24 mouse cellular contexts compared by ENCODE assay signal in genomic region chr8:123027786-123028185, GRCm38 (mm10). TPM values are rescaled to one million over a fixed set of nuclear protein-coding genes. Genes with fewer than 3 reads are reported as not detected.
DNase-seq lines count a peak whose midpoint lies in the region; ATAC-seq and TF ChIP-seq lines count a peak whose summit lies in the region.
"Had no signal": no experiment of that assay in that cellular context is flagged by ENCODE, and none has a peak within 500 bp of the region (broad histone marks: within the 10 kb centered on the region; RNA-seq: fewer than 3 reads in every experiment).

No protein-coding gene starts in this region.

- peak; percentile 46 for ATAC-seq in G1E (ENCODE audit: extremely low read depth, insufficient number of reproducible peaks, low FRiP score, poor library complexity, severe bottlenecking)
- ATAC-seq: forebrain, embryonic 16.5 days; liver, embryonic 12.5 days; midbrain, embryonic 15.5 days had no signal

- peaks cover 74% of the 10 kb centered on the region for H3K4me1 ChIP-seq in G1E (ENCODE audit: insufficient read depth, low read depth, low read length)
- peaks cover 18% of the 10 kb centered on the region for H3K4me1 ChIP-seq in embryonic fibroblast, embryonic 13.5 days (ENCODE audit: control insufficient read depth, insufficient read depth, low read length)
- H3K4me1 ChIP-seq: hindbrain, embryonic 12.5 days; midbrain, embryonic 15.5 days had no signal

- no peak for TF ChIP-seq CTCF in G1E (IDR thresholded peaks at IDR 0.05; ENCODE audit: low read depth, low read length)
- TF ChIP-seq CTCF in embryonic fibroblast, embryonic 13.5 days (IDR thresholded peaks at IDR 0.05; ENCODE audit: borderline replicate concordance, insufficient read depth, low read length): no peak

- H3K9me3 ChIP-seq in G1E (replicated peaks): no peaks in the 10 kb centered on the region
- H3K9me3 ChIP-seq: embryonic facial prominence, embryonic 15.5 days; forebrain, embryonic 10.5 days; hindbrain, embryonic 12.5 days; limb, embryonic 13.5 days; liver, embryonic 12.5 days; midbrain, embryonic 15.5 days had no signal

- DNase-seq in 416B (ENCODE audit: low read depth) (peak; percentile 49), G1E (ENCODE audit: low spot score) (no peak)
- peak; percentile 54 for DNase-seq in naive thymus-derived CD4-positive, alpha-beta T cell, adult 2 months (ENCODE audit: low read depth)
- DNase-seq in adrenal gland, postnatal 25 days: no peak
- DNase-seq in gastrocnemius, adult 18-20 months (ENCODE audit: low spot score): no peak
- no peak for DNase-seq in thymus, postnatal 14 days
- DNase-seq: adrenal gland, adult 2 months; cerebellum, adult 9-11 months; gastrocnemius, postnatal 25 days; kidney, adult 18-20 months; layer of hippocampus, adult 9-11 months; lung, adult 18-20 months; lung, postnatal 14 days; thymus, postnatal 25 days had no signal

- H3K4me3 ChIP-seq in G1E (ENCODE audit: low read depth, low read length): peak overlapping the region; percentile 21; the same call in 1 of the 2 replicates
- H3K4me3 ChIP-seq in embryonic fibroblast, embryonic 13.5 days (ENCODE audit: insufficient read depth, low read length): no peak overlapping the region
- H3K4me3 ChIP-seq: embryonic facial prominence, embryonic 15.5 days; forebrain, embryonic 10.5 days; hindbrain, embryonic 12.5 days; limb, embryonic 13.5 days; liver, embryonic 12.5 days; midbrain, embryonic 15.5 days; myocyte had no signal

- TF ChIP-seq POLR2A in embryonic fibroblast, embryonic 13.5 days (IDR thresholded peaks at IDR 0.05; ENCODE audit: low read depth, low read length): no peak

- peak overlapping the region; percentile 38 for H3K27ac ChIP-seq in embryonic fibroblast, embryonic 13.5 days (ENCODE audit: insufficient read depth, low read length)
- H3K27ac ChIP-seq: embryonic facial prominence, embryonic 15.5 days; forebrain, embryonic 10.5 days; hindbrain, embryonic 12.5 days; kidney, postnatal 0 days; limb, embryonic 13.5 days; liver, embryonic 12.5 days; midbrain, embryonic 15.5 days had no signal

- no peaks in the 10 kb centered on the region for H3K27me3 ChIP-seq in G1E (ENCODE audit: insufficient read depth, low read length)
- H3K27me3 ChIP-seq: embryonic facial prominence, embryonic 15.5 days; hindbrain, embryonic 12.5 days; limb, embryonic 13.5 days; liver, embryonic 12.5 days; midbrain, embryonic 15.5 days had no signal

- peaks cover 54% of the 10 kb centered on the region for H3K36me3 ChIP-seq in G1E (replicated peaks)
- H3K36me3 ChIP-seq: embryonic facial prominence, embryonic 15.5 days; hindbrain, embryonic 12.5 days; midbrain, embryonic 15.5 days had no signal

RNA-seq across cellular contexts. Expression of gene Ankrd11, which starts 14.3 kb away (rescaled TPM):
- total RNA-seq in G1E (2014; fragmentation: Nextera tagmentation): 115 and 128 TPM in 2 replicates
- 51.5 and 57.3 TPM in 2 replicates for total RNA-seq in G1E (2017)
- 90.7 and 96.3 TPM in 2 replicates for polyA plus RNA-seq in G1E (2012)
- polyA plus RNA-seq in embryonic fibroblast, embryonic 13.5 days (2011; ENCODE audit: insufficient read length, low read depth, missing spikeins): 76.2 and 83.5 TPM in 2 replicates
- 111 TPM in 2 replicates for total RNA-seq in adrenal gland, postnatal 25 days (2021)
- total RNA-seq in gastrocnemius, adult 18-20 months (2021): 10 to 100 TPM; 61.1 to 68.9 TPM

RNA-seq across cellular contexts. Expression of gene Spg7, which starts 35.0 kb away (rescaled TPM):
- 11.7 and 14.2 TPM in 2 replicates for total RNA-seq in G1E (2014; fragmentation: Nextera tagmentation)
- 36.7 and 40.2 TPM in 2 replicates for total RNA-seq in G1E (2017)
- 20.9 and 22.6 TPM in 2 replicates for polyA plus RNA-seq in G1E (2012)
- polyA plus RNA-seq in embryonic fibroblast, embryonic 13.5 days (2011; ENCODE audit: insufficient read length, low read depth, missing spikeins): 52.4 and 80.7 TPM in 2 replicates
- total RNA-seq in adrenal gland, postnatal 25 days (2021): 91.5 and 97.5 TPM in 2 replicates
- total RNA-seq in gastrocnemius, adult 18-20 months (2021): 10 to 100 TPM; 73.9 to 77.4 TPM

Comparison
In these comparisons a context has a peak if more than half of its experiments do, and no peak if none do; other contexts are left out.
1. DNase-seq: peak in 416B (single experiment) and naive thymus-derived CD4-positive, alpha-beta T cell, adult 2 months (single experiment); none in G1E (single experiment), adrenal gland, postnatal 25 days (single experiment), gastrocnemius, adult 18-20 months (single experiment) and thymus, postnatal 14 days (single experiment).